Mouse (Mus musculus) neural tube, embryonic 11.5 days (tissue): ENCODE measurements at regions not wholly inside any gene's neighbourhood (a gene's known extent, or its start where the extent isn't known, plus 50 kb on each side); places are given as distances from the start of the nearest gene placed in this dataset.
"Not testable (repeated sequence)": the region's sequence is repeated elsewhere in the genome, so short reads cannot be mapped to it uniquely, and the experiment has no call there.

Experiments
- ATAC-seq: fragments of 200-750 bp; cut with Nextera tagmentation; 2 replicates; pipeline ENCODE4 v1.8.0; 2017; ENCODE audit warnings: moderate number of reproducible peaks, mild to moderate bottlenecking, moderate TSS enrichment, moderate library complexity; ENCODE audit not compliant: insufficient read depth, low FRiP score, low TSS enrichment
- DNase-seq: peaks from one replicate; pipeline ENCODE4 v3.0.0-alpha.2; 2015; ENCODE audit warnings: low spot score
- H3K27ac ChIP-seq: fragments of 300-500 bp; sonication (generic); 2 replicates; pipeline ENCODE4 v1.5.1; 2014; ENCODE audit warnings: low read depth, mild to moderate bottlenecking, low read length
- H3K27me3 ChIP-seq: fragments of 300-500 bp; sonication (generic); 2 replicates; pipeline ENCODE4 v1.6.1; 2014; ENCODE audit warnings: mild to moderate bottlenecking, low read length, mixed read lengths; ENCODE audit not compliant: control insufficient read depth, insufficient read depth
- H3K36me3 ChIP-seq: fragments of 300-500 bp; sonication (generic); 2 replicates; pipeline ENCODE4 v1.6.1; 2014; ENCODE audit warnings: mild to moderate bottlenecking, low read length, moderate library complexity, mixed read lengths; ENCODE audit not compliant: control insufficient read depth, insufficient read depth
- H3K4me1 ChIP-seq: fragments of 300-500 bp; sonication (generic); 2 replicates; pipeline ENCODE4 v1.6.1; 2014; ENCODE audit warnings: low read length, mixed read lengths; ENCODE audit not compliant: control insufficient read depth, insufficient read depth
- H3K4me2 ChIP-seq: fragments of 300-500 bp; sonication (generic); 2 replicates; pipeline ENCODE4 v1.6.1; 2014; ENCODE audit warnings: low read depth, mild to moderate bottlenecking, moderate library complexity
- H3K4me3 ChIP-seq: fragments of 300-500 bp; sonication (generic); 2 replicates; pipeline ENCODE4 v1.5.1; 2014; ENCODE audit warnings: low read depth, low read length
- H3K9ac ChIP-seq: fragments of 300-500 bp; sonication (generic); 2 replicates; pipeline ENCODE4 v1.6.1; 2014; ENCODE audit warnings: mild to moderate bottlenecking, low read length
- H3K9me3 ChIP-seq: fragments of 300-500 bp; sonication (generic); 2 replicates; pipeline ENCODE4 v1.6.1; 2016; ENCODE audit warnings: low read length; ENCODE audit not compliant: control insufficient read depth
- WGBS: fragments of 180-500 bp; shearing (Covaris S2); extraction: QIAGEN DNeasy Blood & Tissue Kit; methylation state at CpG from one replicate; pipeline ENCODE4 v1.1.7; 2014; 5-methylcytosine and 5-hydroxymethylcytosine counted together

DNA sequence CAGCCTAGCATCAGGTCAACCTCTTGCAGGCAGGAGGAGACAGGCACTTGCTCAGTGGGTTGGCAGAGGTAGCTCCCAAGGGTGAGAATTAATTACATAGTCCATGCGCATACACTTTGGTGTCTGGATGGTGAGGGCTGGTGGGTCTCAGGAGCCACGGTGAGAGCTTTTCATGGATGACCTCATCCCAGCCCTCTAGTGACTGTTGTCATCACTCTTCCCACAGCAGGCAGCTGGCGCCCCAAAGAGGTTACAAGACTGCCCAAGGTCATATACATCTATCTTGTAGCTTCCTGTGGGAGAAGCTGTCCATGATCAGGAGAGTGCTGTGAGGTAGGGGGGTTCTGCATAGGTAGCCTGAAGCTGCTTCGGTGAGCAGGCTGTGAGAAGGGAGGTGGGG is 224.5 kb downstream of the 1810013L24Rik start:
- no peaks in the 10 kb centered on the region for H3K9me3 ChIP-seq

GRCm38 (mm10) chr16:9056430-9056829 is 226.5 kb downstream of the 1810013L24Rik start:
- DNase-seq (no peak), ATAC-seq (no peak)
- Histone ChIP-seq H3K4me1 (no peaks in the 10 kb centered on the region), H3K4me3 (no peak overlapping the region), H3K27ac (no peak overlapping the region), H3K9me3 (no peaks in the 10 kb centered on the region), H3K27me3 (no peaks in the 10 kb centered on the region), H3K4me2 (no peak overlapping the region), H3K9ac (no peak overlapping the region), H3K36me3 (no peaks in the 10 kb centered on the region)
- 86% methylated on average over 3 of the region's 3 CpGs for WGBS

More for the DNA sequence above, 224.5 kb downstream of the 1810013L24Rik start:
- Histone ChIP-seq H3K4me1 (no peaks in the 10 kb centered on the region), H3K4me2 (no peak overlapping the region), H3K27ac (no peak overlapping the region), H3K9ac (no peak overlapping the region), H3K4me3 (no peak overlapping the region), H3K27me3 (no peaks in the 10 kb centered on the region), H3K36me3 (no peaks in the 10 kb centered on the region)
- ATAC-seq (no peak), DNase-seq (peak; percentile 18)
- 37% methylated on average over 4 of the region's 4 CpGs for WGBS

DNA sequence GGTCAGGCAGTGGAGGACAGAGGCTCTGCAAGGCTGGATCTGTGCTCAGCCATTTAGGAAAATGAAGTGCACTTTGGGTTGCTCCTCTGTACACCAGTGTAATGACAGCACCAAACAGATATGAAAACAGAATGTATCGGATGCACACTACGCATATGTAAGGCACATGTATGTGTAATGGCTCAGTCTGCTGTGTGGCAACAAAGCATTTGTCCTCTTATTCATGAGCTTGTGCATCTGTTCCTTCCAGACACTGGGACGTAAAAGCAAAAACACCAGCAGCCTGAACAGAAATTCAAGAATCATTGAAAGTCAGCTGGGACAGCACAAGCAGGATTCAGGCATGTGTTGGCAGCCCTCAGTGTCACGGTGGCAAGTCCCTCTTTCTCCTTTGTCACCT is 241.6 kb downstream of the 1810013L24Rik start:
- WGBS: 87% methylated on average over 4 of the region's 4 CpGs
- H3K36me3 ChIP-seq: no peaks in the 10 kb centered on the region
- H3K9ac ChIP-seq: no peak overlapping the region
- no peaks in the 10 kb centered on the region for H3K4me1 ChIP-seq
- H3K4me2 ChIP-seq: no peak overlapping the region
- no peak overlapping the region for H3K4me3 ChIP-seq
- DNase-seq (no peak), ATAC-seq (no peak)
- no peaks in the 10 kb centered on the region for H3K27me3 ChIP-seq
- no peak overlapping the region for H3K27ac ChIP-seq
- H3K9me3 ChIP-seq: no peaks in the 10 kb centered on the region

- not testable (repeated sequence) for H3K9ac ChIP-seq, H3K4me2 ChIP-seq, H3K9me3 ChIP-seq, ATAC-seq, H3K4me3 ChIP-seq, H3K27me3 ChIP-seq, DNase-seq, H3K36me3 ChIP-seq, H3K27ac ChIP-seq, H3K4me1 ChIP-seq
- 86% methylated on average over 5 of the region's 5 CpGs for WGBS
Measured at GRCm38 (mm10) chr16:9071956-9072355, 242.1 kb downstream of the 1810013L24Rik start.

GRCm38 (mm10) chr16:9074295-9074694 is 244.4 kb downstream of the 1810013L24Rik start:
- Histone ChIP-seq H3K27me3 (no peaks in the 10 kb centered on the region), H3K4me2 (no peak overlapping the region), H3K9me3 (no peaks in the 10 kb centered on the region), H3K4me1 (no peaks in the 10 kb centered on the region), H3K4me3 (no peak overlapping the region), H3K9ac (no peak overlapping the region), H3K27ac (no peak overlapping the region), H3K36me3 (no peaks in the 10 kb centered on the region)
- ATAC-seq: no peak
- no peak for DNase-seq
- 93% methylated on average over 4 of the region's 4 CpGs for WGBS

DNA sequence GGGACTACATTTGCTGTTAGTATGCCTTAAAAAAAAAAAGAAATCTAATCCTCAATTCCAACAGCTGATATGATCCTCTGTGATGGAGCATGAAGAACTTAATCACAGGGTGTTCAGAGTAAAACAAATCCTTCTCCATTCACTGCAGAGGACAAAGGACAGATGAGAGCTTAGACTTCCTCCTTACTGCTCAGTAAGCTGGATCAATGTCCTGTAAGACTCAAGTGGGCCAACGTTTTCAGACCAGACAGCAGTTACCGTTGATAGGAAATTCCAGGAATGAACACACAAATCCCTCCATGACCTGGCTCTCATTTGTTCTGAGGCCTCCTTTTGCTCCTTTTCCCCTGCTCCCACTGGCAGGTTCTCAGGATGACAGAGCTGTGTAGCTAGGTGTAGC is 247.6 kb downstream of the 1810013L24Rik start:
- Histone ChIP-seq H3K9ac (no peak overlapping the region), H3K9me3 (no peaks in the 10 kb centered on the region), H3K27me3 (no peaks in the 10 kb centered on the region), H3K4me3 (no peak overlapping the region), H3K4me1 (no peaks in the 10 kb centered on the region), H3K27ac (no peak overlapping the region), H3K36me3 (no peaks in the 10 kb centered on the region), H3K4me2 (no peak overlapping the region)
- ATAC-seq: no peak
- WGBS: 88% methylated on average over 2 of the region's 2 CpGs
- DNase-seq: no peak

DNA sequence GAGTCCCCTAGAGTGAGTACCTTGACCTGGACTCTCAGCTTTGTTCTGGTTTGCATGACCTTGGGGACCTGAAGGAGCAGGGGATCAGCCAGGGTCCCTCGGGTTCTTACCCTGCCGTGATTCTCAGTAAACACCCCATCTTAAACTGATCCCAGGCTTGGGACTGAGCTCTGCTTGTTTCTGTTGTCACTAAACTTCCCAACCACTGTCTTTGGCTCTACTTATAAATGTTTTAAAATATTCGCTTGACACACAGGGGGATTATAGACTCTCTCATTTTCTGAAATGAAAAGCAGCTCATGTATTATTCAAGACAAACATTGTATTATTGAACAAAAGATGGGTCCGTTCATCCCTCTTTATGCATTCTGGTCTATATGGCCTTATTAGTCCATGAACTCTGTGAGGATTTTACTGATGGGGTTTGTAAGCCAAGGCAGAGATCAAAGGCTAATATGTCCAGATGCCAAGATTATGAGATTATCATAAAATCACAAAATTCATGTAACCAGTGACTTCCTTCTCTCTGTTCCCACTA is 248.6 kb downstream of the 1810013L24Rik start:
- DNase-seq (no peak), ATAC-seq (no peak)
- Histone ChIP-seq H3K4me3 (no peak overlapping the region), H3K27ac (no peak overlapping the region), H3K4me2 (no peak overlapping the region), H3K9me3 (no peaks in the 10 kb centered on the region), H3K36me3 (no peaks in the 10 kb centered on the region), H3K9ac (no peak overlapping the region), H3K27me3 (no peaks in the 10 kb centered on the region), H3K4me1 (no peaks in the 10 kb centered on the region)
- WGBS: 68% methylated on average over 4 of the region's 4 CpGs

DNA sequence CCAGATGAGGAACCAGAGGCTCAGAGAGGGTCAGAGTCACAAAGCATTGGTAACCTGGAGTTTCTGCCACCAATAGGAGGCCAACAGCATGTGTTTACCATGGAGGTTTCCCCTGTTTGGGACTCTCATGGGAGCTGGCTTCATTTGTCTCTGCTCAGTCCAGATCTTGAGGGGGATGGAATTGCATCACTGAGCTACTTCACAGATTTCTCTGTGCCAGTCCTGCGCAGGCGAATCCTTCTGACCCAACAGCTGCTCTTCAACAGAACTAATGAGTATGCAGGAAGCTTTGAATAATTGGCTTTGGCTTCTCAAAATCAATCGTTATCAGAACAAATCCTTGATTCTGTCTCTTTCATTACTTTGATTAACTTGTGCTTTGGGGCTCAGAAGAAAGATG is 253.1 kb downstream of the 1810013L24Rik start:
- WGBS: 96% methylated on average over 3 of the region's 3 CpGs
- H3K4me3 ChIP-seq: no peak overlapping the region

DNA sequence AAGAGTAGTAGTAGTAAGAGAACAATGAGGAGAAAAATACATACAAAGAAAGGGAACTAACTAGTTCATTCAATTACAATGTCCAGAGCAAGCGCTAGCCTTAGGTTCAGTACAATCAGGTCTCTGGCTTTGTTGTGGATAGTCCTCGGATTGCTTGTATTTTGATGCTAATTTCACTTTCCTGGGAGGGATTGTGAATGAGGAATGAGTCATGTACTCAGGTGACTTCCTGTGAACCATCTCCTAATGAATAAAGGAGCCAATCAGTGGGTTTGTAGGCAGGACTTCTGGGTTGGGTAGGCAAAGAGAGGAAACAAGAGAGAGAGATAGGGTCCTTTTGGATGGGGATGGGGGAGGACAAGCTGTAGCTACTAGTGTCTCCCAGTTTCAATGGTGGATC is 253.8 kb downstream of the 1810013L24Rik start:
- no peak overlapping the region for H3K4me3 ChIP-seq
- no peak for DNase-seq
- WGBS: 73% methylated on average over 2 of the region's 2 CpGs
- H3K4me1 ChIP-seq: no peaks in the 10 kb centered on the region
- H3K27ac ChIP-seq: no peak overlapping the region
- H3K27me3 ChIP-seq: no peaks in the 10 kb centered on the region
- no peak overlapping the region for H3K9ac ChIP-seq
- H3K9me3 ChIP-seq: no peaks in the 10 kb centered on the region
- H3K4me2 ChIP-seq: no peak overlapping the region
- ATAC-seq: no peak
- no peaks in the 10 kb centered on the region for H3K36me3 ChIP-seq

More for the DNA sequence above, 253.1 kb downstream of the 1810013L24Rik start:
- Histone ChIP-seq H3K27ac (no peak overlapping the region), H3K4me1 (no peaks in the 10 kb centered on the region), H3K9me3 (no peaks in the 10 kb centered on the region), H3K27me3 (no peaks in the 10 kb centered on the region), H3K36me3 (no peaks in the 10 kb centered on the region), H3K9ac (no peak overlapping the region), H3K4me2 (no peak overlapping the region)
- DNase-seq (no peak), ATAC-seq (no peak)
